Mouse (Mus musculus) urinary bladder, postnatal 14 days (tissue): ENCODE measurements around the gene Nol6.

Source experiments
- DNase-seq: peaks from one replicate; pipeline ENCODE4 v3.0.0; 2021; ENCODE audit warnings: low spot score

Nol6 gene

DNA sequence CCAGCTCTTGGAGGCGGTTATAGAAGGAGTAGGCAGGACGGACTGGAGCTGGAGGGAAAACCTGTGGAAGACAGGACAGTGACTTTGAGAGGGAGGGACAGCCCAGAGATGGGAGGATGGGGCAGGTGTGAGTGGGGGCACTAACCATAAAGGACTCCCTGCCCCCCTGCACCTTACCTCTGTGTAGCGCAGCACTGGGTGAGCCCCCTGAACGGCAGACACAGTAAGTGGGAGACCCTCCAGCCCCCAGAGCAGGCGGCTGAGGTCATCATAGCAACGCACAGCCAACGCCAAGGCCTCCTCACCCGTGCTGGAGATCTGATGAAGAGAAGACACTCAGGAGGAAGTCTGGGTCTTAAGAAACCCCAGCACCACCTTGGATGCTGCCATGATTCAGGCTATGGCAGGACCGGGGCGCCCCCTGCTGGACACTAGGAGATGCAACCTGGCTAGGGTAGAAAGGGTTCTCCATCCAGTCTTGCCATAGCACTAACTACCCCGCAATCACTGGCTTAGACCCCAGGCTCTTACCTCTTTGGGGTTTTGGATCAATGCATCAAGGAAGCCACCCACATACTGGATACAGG lies 5.5 kb downstream of the Nol6 start:
- peak; percentile 80 for DNase-seq

DNA sequence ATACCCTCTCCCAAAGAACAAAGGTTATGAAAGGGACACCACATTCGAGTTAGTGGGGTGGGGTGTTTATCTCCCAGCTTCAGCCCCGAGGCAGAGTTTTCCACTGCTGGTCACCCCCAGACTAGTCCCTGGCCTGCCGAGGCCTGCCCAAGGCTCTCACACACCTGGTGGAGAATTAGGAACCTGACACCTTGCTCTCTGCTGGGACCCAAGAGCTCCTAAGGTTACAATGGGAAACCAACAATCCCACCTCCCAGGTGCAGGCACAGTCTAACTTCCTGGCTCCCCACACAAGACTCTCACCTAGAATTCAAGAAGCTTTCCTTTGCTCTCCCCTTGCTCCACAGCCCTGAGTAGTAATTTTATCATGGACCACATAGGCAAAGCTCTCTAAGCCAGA lies 7.4 kb downstream of the Nol6 start:
- DNase-seq = no peak

DNA sequence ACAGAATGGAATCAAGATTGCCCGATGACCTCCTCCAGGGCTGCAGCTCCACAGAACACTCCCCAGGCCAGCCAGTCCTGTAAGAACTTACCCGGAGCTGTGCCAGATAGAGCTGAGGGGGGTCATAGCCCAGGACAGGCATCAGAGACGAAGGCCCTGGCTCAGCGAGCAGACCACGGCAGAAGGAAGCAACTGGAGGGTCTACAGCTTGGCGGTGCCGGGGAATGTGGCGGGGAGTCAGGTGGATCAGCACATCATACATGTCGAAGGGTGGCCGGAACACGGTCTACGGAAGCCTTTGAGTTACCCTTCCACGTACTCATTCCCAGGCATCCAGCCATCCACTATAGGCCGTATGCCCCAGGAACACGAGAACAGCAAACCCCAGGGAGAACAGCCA lies 8.5 kb downstream of the Nol6 start:
- no peak for DNase-seq

DNA sequence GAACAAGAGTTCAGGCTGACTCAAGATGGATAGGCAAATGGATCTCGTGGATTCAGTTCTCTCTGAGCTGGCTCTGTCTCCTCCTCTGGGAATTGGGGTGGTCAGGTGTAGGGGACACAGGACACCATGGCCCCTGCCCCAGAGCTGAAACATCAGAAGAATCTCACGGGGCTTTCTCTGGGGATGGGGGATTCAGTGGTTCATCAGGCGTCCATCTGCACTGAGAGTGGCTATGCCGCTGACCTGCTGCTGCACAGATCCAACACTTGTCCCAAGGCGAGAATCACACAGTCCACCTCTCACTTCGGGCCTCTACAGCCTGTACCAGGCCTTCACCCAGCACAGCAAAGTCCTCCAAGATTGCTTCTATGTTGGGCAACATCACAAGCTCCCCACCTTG lies 9.2 kb downstream of the Nol6 start:
- no peak for DNase-seq

DNA sequence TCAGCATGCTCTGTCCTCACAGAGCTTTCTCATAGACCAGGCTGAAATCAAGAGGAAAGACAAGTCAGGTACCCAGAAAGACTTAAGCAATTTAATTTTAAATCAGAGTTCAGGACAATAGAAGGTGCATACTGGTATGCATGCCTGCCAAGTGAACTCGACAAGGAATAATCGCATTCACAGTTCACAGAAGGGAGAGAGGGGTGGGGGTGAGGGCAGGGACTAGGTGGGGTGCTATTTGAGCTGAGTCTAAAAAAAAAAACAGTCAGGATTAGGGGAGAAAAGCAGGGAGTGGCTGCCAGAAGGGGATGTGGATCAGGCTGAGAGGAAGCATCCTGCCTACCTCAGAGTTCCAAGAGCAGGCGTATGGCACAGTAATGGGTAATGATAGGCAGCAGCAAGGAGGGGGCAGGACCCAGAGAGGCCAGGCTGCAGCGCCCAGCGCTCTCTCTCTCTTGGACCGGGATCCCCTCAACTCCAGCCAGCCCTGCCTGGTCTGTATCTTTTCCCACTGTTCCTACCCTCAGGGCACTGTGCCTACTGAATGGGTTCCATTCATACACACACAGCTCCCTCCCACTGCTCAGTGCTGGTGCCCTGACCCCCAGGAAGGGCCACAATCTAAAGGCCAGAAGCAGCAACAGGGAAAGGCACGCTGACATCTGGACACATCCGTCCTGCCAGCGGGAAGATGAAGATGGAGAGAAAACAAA lies 9.7 kb downstream of the Nol6 start:
- DNase-seq = no peak

DNA sequence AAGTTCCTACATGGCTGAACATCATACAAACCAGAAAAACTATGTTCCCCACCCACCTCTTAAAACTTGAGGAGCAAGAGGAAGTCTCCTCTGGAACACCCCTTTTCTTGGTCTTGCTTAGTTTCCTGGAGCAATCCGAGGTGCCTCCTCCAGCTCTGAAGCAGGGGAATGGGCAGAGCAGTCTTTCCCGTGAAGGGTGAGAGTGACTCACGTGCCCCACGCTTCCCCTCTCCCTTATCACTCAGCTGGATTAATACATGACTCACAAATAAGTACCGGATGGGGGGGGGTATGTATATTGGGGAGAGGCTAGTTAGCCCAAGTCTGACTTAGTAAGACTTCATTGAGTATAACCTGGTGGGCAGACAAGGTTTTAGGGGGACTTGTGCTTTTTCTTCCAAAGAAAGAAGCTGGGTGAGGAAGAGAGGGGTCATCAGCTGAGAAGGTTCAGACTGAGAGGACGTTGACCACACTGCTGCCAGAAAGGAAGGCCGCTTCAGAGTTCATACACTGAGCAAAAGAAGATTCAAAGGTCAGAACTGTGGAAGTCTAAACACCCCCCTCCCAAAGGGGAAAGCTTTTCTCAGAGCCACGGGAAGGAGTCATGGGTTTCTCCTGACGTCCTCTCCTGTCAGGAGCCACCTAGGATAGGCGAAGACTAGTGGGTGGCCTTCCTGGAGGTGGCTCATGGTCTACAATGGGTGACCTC lies 15.4 kb downstream of the Nol6 start:
- peak; percentile 66 for DNase-seq

DNA sequence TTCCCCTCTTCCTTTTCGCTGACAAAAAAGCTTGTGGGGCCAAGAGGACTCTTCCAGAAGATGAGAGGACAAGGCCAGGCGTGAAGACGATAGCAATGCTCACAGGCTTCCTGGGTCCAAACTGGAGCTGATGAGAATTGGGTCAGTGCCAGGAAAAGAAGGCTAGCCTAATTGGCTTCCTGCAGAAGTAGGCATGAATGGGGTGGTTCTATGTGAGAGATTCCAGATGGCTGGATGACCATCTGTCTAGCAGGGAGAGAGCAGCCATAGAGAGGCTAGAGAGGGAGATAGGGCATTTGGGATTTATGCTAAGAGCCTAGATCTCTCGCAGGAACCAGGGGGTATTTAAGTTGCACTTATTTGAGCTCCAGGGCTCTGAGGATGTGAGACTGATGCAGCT lies 16.8 kb downstream of the Nol6 start:
- DNase-seq = no peak

DNA sequence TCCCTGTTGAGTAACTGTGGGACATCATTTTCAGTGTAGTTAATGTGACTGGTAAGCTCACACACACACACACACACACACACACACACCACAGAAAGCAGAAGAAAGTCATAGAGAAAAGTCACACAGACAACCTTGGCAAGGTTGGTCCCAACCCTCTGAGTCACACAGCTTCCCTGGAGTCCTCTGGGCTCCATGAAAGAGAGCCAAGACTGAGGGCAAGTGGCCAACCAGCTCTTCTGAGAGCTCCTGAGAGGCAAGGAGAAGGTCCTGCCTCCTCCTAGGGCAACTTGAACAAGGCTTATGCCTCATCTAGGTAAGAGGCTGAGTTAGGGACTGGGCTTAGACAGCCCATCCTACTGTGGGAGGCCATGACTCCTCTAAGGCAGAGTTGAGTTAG lies 21.4 kb downstream of the Nol6 start:
- DNase-seq = no peak

DNA sequence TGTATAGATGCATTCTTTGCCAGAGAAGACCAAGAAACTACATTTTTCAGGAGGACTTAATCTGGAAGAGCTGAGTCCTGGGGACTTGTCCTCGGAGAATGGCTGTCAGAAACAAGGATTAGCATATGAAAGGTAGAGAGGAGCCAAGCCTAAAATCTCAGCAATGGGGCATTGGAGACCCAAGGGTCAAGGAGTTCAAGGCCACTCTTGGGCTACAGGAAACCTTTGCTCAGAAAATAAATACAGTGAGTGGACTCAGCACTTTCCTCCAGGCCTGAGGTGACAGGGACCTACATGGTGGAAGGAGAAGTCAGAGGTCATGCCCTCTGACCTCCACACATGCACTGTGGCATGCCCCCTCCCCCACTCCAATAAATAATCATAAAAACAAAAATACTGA lies 23.3 kb downstream of the Nol6 start:
- DNase-seq = no peak

DNA sequence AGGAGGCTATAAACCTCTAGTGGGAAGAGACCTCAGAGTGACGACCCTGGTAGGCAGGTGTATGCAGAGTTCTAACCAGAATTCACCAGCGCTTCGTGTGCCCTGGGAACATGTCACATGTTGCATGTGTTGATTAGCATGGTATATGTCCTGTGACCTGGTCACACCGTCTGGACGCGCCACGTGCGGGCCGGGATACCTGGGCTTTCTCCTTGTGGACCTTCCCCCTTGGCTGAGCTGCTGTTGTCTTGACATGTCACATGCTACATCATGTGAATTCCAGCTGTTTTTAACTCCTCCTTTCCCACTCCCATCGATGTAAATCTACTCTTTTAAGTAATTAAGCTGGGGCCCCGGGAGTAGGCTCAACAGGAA lies 25.7 kb downstream of the Nol6 start:
- DNase-seq = no peak

DNA sequence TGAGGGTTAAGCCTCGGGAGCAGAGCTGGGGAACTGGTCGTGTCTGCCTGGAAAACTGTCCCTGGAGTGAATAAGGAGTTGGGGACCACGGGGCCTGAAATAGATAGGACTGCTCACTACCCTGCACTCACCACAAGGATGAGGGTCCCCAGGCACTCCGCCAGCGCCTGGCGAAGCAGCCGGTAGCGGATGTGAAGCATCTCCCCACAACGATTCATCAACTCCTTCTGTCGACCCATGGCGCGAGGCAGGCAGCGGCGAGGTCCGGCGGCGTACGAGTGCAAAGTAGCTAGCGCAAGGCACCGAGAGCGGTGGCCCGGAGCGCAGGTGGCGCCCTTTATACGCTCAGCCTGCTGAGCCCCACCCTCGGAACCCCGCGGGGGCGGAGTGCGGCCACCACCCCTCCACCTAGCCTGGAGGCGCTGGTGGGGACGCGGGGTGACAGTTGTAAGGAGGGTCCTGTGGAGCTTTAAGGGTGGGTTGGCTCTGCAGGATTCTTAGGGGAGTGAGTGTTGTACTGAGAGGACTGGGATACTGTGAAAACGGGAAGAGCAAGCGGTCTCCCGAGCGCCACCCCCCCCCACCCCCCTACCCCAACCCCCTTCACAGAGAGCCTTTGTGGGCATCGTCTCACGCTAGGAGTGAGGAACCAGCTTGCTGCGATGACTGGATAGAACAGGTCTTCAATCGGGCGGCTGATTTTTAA lies 26.2 kb downstream of the Nol6 start, which contains the start of gene Aqp3:
Gene Aqp3 (minus strand): TSS at position 313 of the 706 bp plus-strand sequence.
- DNase-seq = peak; percentile 83

DNA sequence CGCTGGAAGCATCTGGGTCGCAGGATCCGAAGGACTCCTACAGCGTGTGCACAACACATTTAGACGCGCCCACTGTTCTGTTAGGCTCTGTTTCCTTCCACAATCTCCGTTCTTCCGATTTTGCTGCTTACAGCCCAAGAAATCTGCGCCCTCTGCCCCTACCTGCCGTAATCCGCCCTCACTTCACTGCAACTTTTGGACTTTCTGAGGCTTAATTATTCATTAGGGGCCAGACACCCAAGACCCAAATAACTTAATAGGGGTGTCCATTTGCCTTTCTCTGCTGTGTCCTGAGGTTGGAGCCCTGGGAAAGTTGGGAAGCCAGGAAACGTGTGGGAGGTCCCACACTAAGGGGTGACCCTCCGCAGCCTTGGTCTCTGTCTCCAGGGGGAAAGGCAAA lies 26.9 kb downstream of the Nol6 start:
- DNase-seq = no peak

DNA sequence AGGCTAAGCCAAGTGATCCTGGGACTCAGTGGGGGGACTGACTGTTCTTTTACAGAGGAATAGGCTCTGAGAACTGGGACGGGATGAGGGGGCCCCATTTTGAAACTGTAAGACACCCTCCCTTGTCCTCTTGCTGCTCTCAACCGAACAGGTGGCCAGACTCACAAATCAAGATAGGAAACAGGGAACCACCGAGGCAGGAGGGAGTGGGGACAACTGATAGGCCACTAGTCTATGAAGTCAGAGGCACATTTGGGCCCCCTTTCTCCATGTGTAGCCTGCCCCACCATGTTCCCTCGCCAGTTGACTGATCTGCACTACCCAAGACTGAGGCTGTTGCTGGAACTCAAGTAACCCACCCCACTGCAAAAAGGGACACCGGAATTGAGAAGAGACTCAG lies 27.5 kb downstream of the Nol6 start:
- no peak for DNase-seq

DNA sequence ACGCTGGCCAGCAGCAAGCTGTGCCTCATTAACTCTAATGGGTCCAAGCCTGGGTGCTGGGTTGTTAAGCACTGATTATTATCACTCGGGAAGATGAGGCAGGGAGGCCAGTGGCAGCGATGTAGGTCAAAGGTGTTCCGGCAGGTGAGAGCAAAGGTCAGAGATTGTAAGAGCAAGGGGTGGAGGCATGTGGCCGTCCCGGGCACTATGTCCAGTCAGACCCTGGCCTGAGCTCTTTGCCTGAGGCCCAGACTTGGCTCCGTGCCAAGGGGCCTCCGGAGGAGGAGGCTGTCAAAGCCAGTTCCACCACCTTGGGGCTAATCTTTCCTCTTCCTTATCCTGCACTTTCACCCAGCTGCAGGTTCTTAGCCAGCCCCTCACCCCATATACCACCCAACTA lies 28.1 kb downstream of the Nol6 start:
- DNase-seq = peak; percentile 67

DNA sequence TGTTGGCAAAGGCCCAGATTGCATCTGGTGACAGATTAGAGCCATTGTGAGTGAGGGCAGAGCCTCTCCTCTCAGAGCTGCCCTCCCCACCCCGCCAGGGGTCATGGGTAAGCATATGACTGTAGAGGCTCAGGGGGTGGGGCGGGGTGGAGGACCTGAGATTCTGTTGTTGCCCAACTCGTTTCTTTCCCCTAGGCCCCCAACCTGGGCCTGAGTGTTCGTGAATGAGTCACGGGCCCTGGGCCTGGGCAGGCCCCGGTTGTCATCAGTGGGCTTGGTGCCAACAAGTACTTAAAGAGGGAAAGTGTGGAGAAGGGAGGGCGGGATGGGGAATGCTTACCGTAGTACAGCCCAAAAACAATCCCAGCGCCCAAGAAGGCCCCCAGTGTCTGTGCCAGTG lies 29.9 kb downstream of the Nol6 start:
- peak; percentile 90 for DNase-seq

DNA sequence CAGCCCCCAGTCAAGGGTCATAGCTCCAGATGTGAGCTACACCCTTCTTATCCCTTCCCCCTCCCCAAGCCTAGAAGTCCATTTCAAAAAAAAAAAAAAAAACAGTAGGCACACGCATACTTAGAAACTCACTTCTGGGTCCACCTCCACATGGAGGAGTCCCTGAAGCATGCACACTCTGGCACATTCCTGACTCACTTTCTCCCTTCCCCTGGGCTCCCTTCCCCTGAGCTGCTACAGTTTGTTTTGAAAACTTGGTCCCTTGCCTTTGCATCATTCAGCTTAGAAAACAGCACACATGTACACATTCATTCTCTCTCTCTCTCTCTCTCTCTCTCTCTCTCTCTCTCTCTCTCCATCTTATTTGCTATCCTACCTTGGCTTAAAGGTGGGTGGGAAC lies 31.3 kb downstream of the Nol6 start:
- no peak for DNase-seq

DNA sequence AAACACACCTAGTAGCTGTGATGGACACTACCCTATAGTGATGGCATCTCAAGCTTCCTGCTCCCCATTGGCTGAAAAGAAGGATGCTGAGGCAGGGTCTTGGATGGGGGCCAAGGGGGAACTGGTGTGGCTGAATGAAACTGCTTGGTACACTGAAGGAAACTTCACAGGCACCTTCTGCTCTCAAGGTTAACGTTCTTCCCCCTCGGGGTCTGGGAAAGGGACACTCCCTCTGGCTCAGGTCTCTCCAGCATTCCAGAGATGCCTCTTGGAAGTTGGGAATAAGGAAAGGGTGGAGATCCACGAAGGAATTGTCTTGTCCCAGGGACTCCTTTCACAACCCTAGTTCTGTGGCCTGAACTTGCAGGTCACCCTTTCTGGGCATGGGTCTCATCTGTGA lies 32.9 kb downstream of the Nol6 start:
- no peak for DNase-seq

DNA sequence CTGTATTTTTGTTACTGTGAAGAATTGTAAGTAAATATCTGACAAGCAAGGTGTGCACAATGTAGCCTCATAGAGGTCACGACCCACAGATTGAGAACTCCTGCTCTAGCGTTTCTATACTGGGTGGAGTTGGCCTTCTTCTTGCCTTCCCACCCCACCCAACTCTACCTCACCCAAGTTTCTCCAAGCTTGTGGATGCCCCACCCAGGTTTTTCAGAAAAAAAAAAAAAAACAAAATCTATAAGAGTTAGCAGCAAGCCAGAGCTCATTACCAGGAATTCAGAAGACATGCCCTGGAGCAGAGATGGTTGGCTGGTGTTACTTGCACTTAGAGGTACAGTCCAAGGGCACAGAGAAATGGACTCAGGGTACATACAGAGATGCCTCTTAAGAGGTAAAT lies 34.5 kb downstream of the Nol6 start:
- DNase-seq = no peak

DNA sequence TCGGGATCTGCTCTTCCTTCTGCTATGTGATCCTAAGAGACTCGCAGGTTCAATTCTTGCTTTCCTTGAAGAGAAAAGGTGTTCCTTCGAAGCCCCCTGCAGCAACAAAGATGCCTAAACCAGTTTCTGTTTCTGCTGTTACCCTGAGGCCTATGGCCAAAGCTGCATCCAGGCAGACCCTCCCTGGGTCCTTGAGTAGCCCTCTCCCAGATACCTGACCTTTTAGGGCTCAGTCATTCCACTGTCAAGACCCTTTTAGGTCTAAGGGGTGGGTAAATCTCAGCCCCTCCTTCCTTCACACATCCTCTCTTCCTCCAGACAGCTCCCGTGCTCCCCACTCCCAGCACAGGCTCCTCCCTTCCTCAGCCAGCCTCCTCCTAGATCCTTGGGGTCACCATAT lies 35.1 kb downstream of the Nol6 start:
- no peak for DNase-seq

DNA sequence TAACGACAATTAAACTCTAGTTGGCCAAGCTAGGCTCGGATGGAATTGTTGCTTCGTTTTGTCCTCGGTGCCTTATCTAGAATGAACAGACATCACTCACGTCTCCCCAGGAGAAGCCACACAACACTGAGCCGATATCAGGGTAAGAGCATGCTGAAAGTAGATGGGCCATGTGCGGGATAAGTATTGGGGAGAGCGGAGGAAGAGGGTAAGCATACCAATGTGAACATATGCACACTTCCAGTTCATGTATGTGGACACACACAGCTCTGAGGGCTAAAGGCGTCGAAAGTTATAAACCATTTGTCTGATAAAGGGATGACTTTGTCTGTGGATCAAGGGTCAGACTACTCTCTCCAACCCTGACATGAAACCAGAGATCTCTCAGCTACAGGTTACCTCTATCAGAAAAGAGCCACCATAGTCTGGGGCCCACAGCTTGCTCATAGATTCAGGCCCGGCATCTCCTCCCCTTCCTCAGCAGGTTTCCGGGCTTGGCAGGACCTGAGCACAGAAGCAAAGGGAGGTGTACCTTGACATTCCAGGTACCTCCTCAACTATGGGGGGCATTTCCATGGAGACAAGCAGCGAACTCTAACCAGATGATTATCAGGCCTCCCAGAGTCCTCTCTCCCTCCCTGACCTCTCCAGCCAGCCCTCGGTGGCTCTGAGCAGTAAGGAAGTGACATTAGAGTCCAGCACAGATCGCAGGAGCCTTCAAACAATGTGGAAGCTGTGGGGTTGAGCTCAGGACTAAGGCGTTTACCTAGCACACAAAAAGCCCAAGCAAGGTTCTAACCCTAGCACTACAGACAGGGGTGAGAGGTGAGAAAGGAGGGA lies 36.6 kb downstream of the Nol6 start:
- DNase-seq = no peak

DNA sequence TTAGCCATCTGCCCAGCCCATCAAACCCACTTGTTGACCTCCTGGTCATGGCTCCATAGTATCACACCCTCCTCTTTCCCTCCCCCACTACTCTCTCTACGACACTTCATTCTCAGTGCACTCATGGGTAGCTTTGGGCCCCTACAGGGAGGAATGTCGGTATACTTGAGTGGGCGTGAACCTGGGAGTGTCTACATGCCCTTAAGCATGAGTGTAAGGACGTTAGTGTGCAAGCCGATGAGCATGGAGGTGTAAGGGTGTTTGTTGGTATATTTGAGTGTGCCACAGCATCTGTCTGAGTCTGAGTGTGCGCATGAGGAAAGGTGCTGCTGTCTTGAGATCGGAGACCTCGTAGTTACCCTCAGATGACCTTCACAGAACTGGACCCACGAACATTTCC lies 37.3 kb downstream of the Nol6 start:
- DNase-seq = no peak

DNA sequence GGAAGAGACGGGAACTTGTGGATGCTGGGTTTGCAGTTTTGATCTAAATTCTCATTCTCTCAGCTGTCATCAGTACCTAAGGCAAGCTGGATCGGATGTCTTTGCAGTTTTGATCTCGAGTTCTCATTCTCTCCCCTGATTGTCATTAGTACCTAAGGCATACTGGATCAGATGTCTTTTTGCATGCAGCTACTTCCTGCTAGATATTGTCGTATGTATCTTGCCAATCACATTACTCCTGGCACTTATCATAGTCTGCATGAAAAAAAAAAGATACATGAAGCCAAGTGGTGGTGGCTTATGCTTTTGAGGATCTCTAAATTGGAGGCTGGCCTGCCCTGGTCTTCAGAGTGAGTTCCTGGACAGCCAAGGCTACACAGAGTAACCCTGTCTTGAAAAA lies 39.4 kb downstream of the Nol6 start:
- no peak for DNase-seq
